In the genomic region with DNA sequence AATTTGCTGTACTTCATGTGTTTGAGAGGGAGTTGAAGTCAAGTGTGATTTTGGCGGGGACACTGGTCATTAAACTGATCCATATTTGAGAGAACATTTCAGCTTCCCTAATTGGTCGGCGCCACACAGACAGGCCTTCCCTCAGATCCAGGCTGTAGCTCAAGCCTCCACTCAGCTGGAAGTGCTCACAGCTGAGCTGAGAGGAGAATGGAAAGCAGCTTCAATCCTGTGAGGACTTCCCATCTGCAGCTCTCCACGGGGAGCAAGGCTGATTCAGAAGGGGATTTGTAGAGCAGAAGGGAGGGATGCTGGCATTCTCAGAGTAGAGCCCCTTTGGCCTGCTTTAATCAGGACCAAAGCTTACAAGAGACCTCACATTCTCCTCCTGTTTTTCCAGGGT, we compare ENCODE assay signal across 15 mouse cellular contexts.
DNase-seq lines count a peak whose midpoint lies in the region; ATAC-seq and TF ChIP-seq lines count a peak whose summit lies in the region.
"Had no signal": no experiment of that assay in that cellular context is flagged by ENCODE, and none has a peak within 500 bp of the region (broad histone marks: within the 10 kb centered on the region; RNA-seq: fewer than 3 reads in every experiment).

No protein-coding gene starts in this region.

- TF ChIP-seq CTCF in heart, adult 2 months (IDR thresholded peaks at IDR 0.05) = no peak

- no peak overlapping the region for H3K4me2 ChIP-seq in embryonic facial prominence, embryonic 11.5 days (ENCODE audit: low read depth, low read length)
- no peak overlapping the region for H3K4me2 ChIP-seq in forebrain, embryonic 11.5 days (ENCODE audit: low read depth, low read length, severe bottlenecking)
- no peak overlapping the region for H3K4me2 ChIP-seq in midbrain, embryonic 15.5 days
- H3K4me2 ChIP-seq: heart, embryonic 13.5 days; limb, embryonic 12.5 days; neural tube, embryonic 13.5 days had no signal

- H3K9me3 ChIP-seq in embryonic facial prominence, embryonic 11.5 days (replicated peaks; ENCODE audit: control insufficient read depth, low read length) = no peaks in the 10 kb centered on the region
- H3K9me3 ChIP-seq in embryonic facial prominence, embryonic 10.5 days = no peaks in the 10 kb centered on the region
- no peaks in the 10 kb centered on the region for H3K9me3 ChIP-seq in forebrain, embryonic 11.5 days (ENCODE audit: control insufficient read depth, low read length)
- no peaks in the 10 kb centered on the region for H3K9me3 ChIP-seq in midbrain, embryonic 15.5 days
- H3K9me3 ChIP-seq: heart, embryonic 13.5 days; limb, embryonic 12.5 days; neural tube, embryonic 13.5 days had no signal

- H3K9ac ChIP-seq in embryonic facial prominence, embryonic 11.5 days (replicated peaks; ENCODE audit: low read length) = no peak overlapping the region
- H3K9ac ChIP-seq in forebrain, embryonic 11.5 days (ENCODE audit: low read length) = no peak overlapping the region
- no peak overlapping the region for H3K9ac ChIP-seq in midbrain, embryonic 15.5 days
- H3K9ac ChIP-seq in heart, adult 2 months (ENCODE audit: low read depth, low read length) = no peak overlapping the region
- H3K9ac ChIP-seq: heart, embryonic 13.5 days; limb, embryonic 12.5 days; liver, postnatal 0 days; neural tube, embryonic 13.5 days had no signal

- no peaks in the 10 kb centered on the region for H3K4me1 ChIP-seq in embryonic facial prominence, embryonic 11.5 days (ENCODE audit: control insufficient read depth, insufficient read depth, low read length)
- no peaks in the 10 kb centered on the region for H3K4me1 ChIP-seq in embryonic facial prominence, embryonic 10.5 days
- no peaks in the 10 kb centered on the region for H3K4me1 ChIP-seq in forebrain, embryonic 11.5 days (replicated peaks; ENCODE audit: control insufficient read depth, insufficient read depth, low read length)
- H3K4me1 ChIP-seq in midbrain, embryonic 15.5 days = peaks cover 9% of the 10 kb centered on the region; the same call in 1 of the 2 replicates
- H3K4me1 ChIP-seq in heart, adult 2 months (ENCODE audit: control insufficient read depth, insufficient read depth, low read length) = no peaks in the 10 kb centered on the region
- H3K4me1 ChIP-seq: heart, embryonic 13.5 days; limb, embryonic 12.5 days; neural tube, embryonic 13.5 days had no signal

- intact Hi-C loops in heart, adult 2 months (cut with DNase I) = no loop called here

- no peak overlapping the region for H3K4me3 ChIP-seq in embryonic facial prominence, embryonic 11.5 days (ENCODE audit: low read depth, low read length)
- H3K4me3 ChIP-seq in embryonic facial prominence, embryonic 10.5 days = no peak overlapping the region
- no peak overlapping the region for H3K4me3 ChIP-seq in forebrain, embryonic 11.5 days (ENCODE audit: low read depth, low read length)
- H3K4me3 ChIP-seq in midbrain, embryonic 15.5 days = no peak overlapping the region
- H3K4me3 ChIP-seq in heart, adult 2 months = no peak overlapping the region
- H3K4me3 ChIP-seq: heart, embryonic 13.5 days; limb, embryonic 12.5 days; neural tube, embryonic 13.5 days had no signal

- peak; percentile 4 for DNase-seq in embryonic facial prominence, embryonic 11.5 days (ENCODE audit: low spot score)
- DNase-seq in embryonic facial prominence, embryonic 10.5 days (ENCODE audit: low spot score) = no peak
- peak; percentile 3 for DNase-seq in A20 (ENCODE audit: low read depth, low spot score)
- no peak for DNase-seq in forebrain, embryonic 11.5 days (ENCODE audit: low spot score)
- DNase-seq in kidney, adult 11 months = no peak
- no peak for DNase-seq in heart, adult 2 months
- DNase-seq: cerebellum, adult 8-10 months; gastrocnemius, postnatal 14 days; liver, postnatal 0 days had no signal

- H3K27ac ChIP-seq in embryonic facial prominence, embryonic 11.5 days (replicated peaks; ENCODE audit: low read depth, low read length) = no peak overlapping the region
- H3K27ac ChIP-seq in embryonic facial prominence, embryonic 10.5 days (replicated peaks) = no peak overlapping the region
- H3K27ac ChIP-seq in forebrain, embryonic 11.5 days (ENCODE audit: low read depth, low read length) = no peak overlapping the region
- 0 out of 2 replicates have a peak overlapping the region, but pooled peaks have one; percentile 29 for H3K27ac ChIP-seq in midbrain, embryonic 15.5 days
- H3K27ac ChIP-seq in heart, adult 2 months = no peak overlapping the region
- H3K27ac ChIP-seq: heart, embryonic 13.5 days; kidney, postnatal 0 days; limb, embryonic 12.5 days; neural tube, embryonic 13.5 days had no signal

- WGBS in embryonic facial prominence, embryonic 11.5 days = 31% methylated on average over 4 of the region's 4 CpGs
- 24% methylated on average over 4 of the region's 4 CpGs for WGBS in embryonic facial prominence, embryonic 10.5 days
- WGBS in forebrain, embryonic 11.5 days = 16% methylated on average over 4 of the region's 4 CpGs
- WGBS in midbrain, embryonic 15.5 days = 20% methylated on average over 4 of the region's 4 CpGs
- WGBS in heart, adult 2 months = 36% methylated on average over 4 of the region's 4 CpGs

- no peak for TF ChIP-seq EP300 in heart, adult 2 months (IDR thresholded peaks at IDR 0.05; ENCODE audit: insufficient read depth, low read depth, low read length)

- H3K27me3 ChIP-seq in embryonic facial prominence, embryonic 11.5 days (ENCODE audit: control insufficient read depth, insufficient read depth, low read length) = no peaks in the 10 kb centered on the region
- no peaks in the 10 kb centered on the region for H3K27me3 ChIP-seq in embryonic facial prominence, embryonic 10.5 days (replicated peaks; ENCODE audit: low read depth, poor library complexity, severe bottlenecking)
- H3K27me3 ChIP-seq in forebrain, embryonic 11.5 days (ENCODE audit: control insufficient read depth, insufficient read depth, low read length) = no peaks in the 10 kb centered on the region
- no peaks in the 10 kb centered on the region for H3K27me3 ChIP-seq in midbrain, embryonic 15.5 days (replicated peaks)
- H3K27me3 ChIP-seq in heart, adult 2 months (ENCODE audit: control insufficient read depth, insufficient read depth, low read length) = no peaks in the 10 kb centered on the region
- H3K27me3 ChIP-seq: heart, embryonic 13.5 days; limb, embryonic 12.5 days; neural tube, embryonic 13.5 days had no signal

- H3K36me3 ChIP-seq in embryonic facial prominence, embryonic 11.5 days (replicated peaks; ENCODE audit: control insufficient read depth, insufficient read depth, low read depth, low read length) = no peaks in the 10 kb centered on the region
- H3K36me3 ChIP-seq in embryonic facial prominence, embryonic 10.5 days (replicated peaks) = no peaks in the 10 kb centered on the region
- no peaks in the 10 kb centered on the region for H3K36me3 ChIP-seq in forebrain, embryonic 11.5 days (ENCODE audit: control insufficient read depth, insufficient read depth, low read length)
- no peaks in the 10 kb centered on the region for H3K36me3 ChIP-seq in midbrain, embryonic 15.5 days (replicated peaks)
- no peaks in the 10 kb centered on the region for H3K36me3 ChIP-seq in heart, adult 2 months (ENCODE audit: control insufficient read depth, insufficient read depth, low read length)
- H3K36me3 ChIP-seq: heart, embryonic 13.5 days; limb, embryonic 12.5 days; neural tube, embryonic 13.5 days had no signal

- no peaks in the 10 kb centered on the region for H3K79me2 ChIP-seq in heart, adult 2 months (replicated peaks; ENCODE audit: control insufficient read depth, insufficient read depth, low read length)

- no peak for ATAC-seq in embryonic facial prominence, embryonic 11.5 days (replicated peaks; ENCODE audit: insufficient number of reproducible peaks, low FRiP score, low TSS enrichment, low read depth)
- ATAC-seq in forebrain, embryonic 11.5 days (replicated peaks; ENCODE audit: low FRiP score) = peak; percentile 72; the same call in 1 of the 2 replicates
- ATAC-seq in midbrain, embryonic 15.5 days (replicated peaks) = peak; percentile 70; the same call in 1 of the 2 replicates
- no peak for ATAC-seq in megakaryocyte, adult 5-6 weeks (ENCODE audit: poor library complexity, severe bottlenecking)
- ATAC-seq: liver, postnatal 0 days had no signal

- TF ChIP-seq POLR2A in heart, adult 2 months (IDR thresholded peaks at IDR 0.05; ENCODE audit: insufficient read depth, low read depth, low read length) = no peak

Comparison
In these comparisons a context has a peak if more than half of its experiments do, and no peak if none do; other contexts are left out.
1. DNase-seq: peak in embryonic facial prominence, embryonic 11.5 days (single experiment) and A20 (single experiment); none in embryonic facial prominence, embryonic 10.5 days (single experiment), forebrain, embryonic 11.5 days (single experiment), kidney, adult 11 months (single experiment) and heart, adult 2 months (0 of 2).
2. ATAC-seq: peak in forebrain, embryonic 11.5 days (single experiment) and midbrain, embryonic 15.5 days (single experiment); none in embryonic facial prominence, embryonic 11.5 days (single experiment) and megakaryocyte, adult 5-6 weeks (single experiment).